Mouse (Mus musculus) forebrain, embryonic 11.5 days (tissue): ENCODE results near the gene Inpp5d. TPM values are rescaled to one million over a fixed set of nuclear protein-coding genes. Genes with fewer than 3 reads are reported as not detected.

Experiments
- ATAC-seq: fragments of 200-750 bp; cut with Nextera tagmentation; replicated peaks from 2 replicates; pipeline ENCODE4 v1.8.0; 2017; ENCODE audit warnings: moderate TSS enrichment; ENCODE audit not compliant: low FRiP score
- DNase-seq: peaks from one replicate; pipeline ENCODE4 v3.0.0-alpha.2; 2017; ENCODE audit warnings: low spot score
- H3K27ac ChIP-seq: fragments of 300-500 bp; sonication (generic); 2 replicates; pipeline ENCODE4 v1.5.1; 2014; ENCODE audit warnings: low read depth, low read length
- H3K27me3 ChIP-seq: fragments of 300-500 bp; sonication (generic); 2 replicates; pipeline ENCODE4 v1.6.1; 2014; ENCODE audit warnings: mild to moderate bottlenecking, low read length, mixed read lengths; ENCODE audit not compliant: control insufficient read depth, insufficient read depth
- H3K36me3 ChIP-seq: fragments of 300-500 bp; sonication (generic); 2 replicates; pipeline ENCODE4 v1.6.1; 2014; ENCODE audit warnings: mild to moderate bottlenecking, low read length, moderate library complexity, mixed read lengths; ENCODE audit not compliant: control insufficient read depth, insufficient read depth
- H3K4me1 ChIP-seq: fragments of 300-500 bp; sonication (generic); replicated peaks from 2 replicates; pipeline ENCODE4 v1.6.1; 2014; ENCODE audit warnings: low read length, mixed read lengths; ENCODE audit not compliant: control insufficient read depth, insufficient read depth
- H3K4me2 ChIP-seq: fragments of 300-500 bp; sonication (generic); 2 replicates; pipeline ENCODE4 v1.6.1; 2014; ENCODE audit warnings: low read depth, mild to moderate bottlenecking, low read length, moderate library complexity, mixed read lengths; ENCODE audit not compliant: severe bottlenecking
- H3K4me3 ChIP-seq: fragments of 300-500 bp; sonication (generic); 2 replicates; pipeline ENCODE4 v1.5.1; 2014; ENCODE audit warnings: low read depth, low read length
- H3K9ac ChIP-seq: fragments of 300-500 bp; sonication (generic); 2 replicates; pipeline ENCODE4 v1.6.1; 2014; ENCODE audit warnings: low read length
- H3K9me3 ChIP-seq: fragments of 300-500 bp; sonication (generic); 2 replicates; pipeline ENCODE4 v1.6.1; 2016; ENCODE audit warnings: low read length, mixed read lengths; ENCODE audit not compliant: control insufficient read depth
- WGBS: fragments of 180-500 bp; shearing (Covaris S2); extraction: QIAGEN DNeasy Blood & Tissue Kit; methylation state at CpG from one replicate; pipeline ENCODE4 v1.1.7; 2014; 5-methylcytosine and 5-hydroxymethylcytosine counted together
- polyA plus RNA-seq: library from polyadenylated mRNA; unstranded; fragments of >200 nt; fragmentation: Nextera tagmentation; extraction: Ambion mirVana; gene quantifications from 2 replicates; pipeline ENCODE4 v1.2.1, GENCODE M21; 2014

Gene Inpp5d
- polyA plus RNA-seq, 1 experiment from 2014 or later, result 3.6 TPM

- H3K27me3 ChIP-seq, result no peaks in the 10 kb centered on the region
- ATAC-seq, result no peak
- WGBS, result 76% methylated on average over 3 of the region's 3 CpGs
- no peaks in the 10 kb centered on the region for H3K9me3 ChIP-seq
- no peak overlapping the region for H3K27ac ChIP-seq
- H3K4me2 ChIP-seq, result no peak overlapping the region
- H3K9ac ChIP-seq, result no peak overlapping the region
- H3K36me3 ChIP-seq, result no peaks in the 10 kb centered on the region
- DNase-seq, result no peak
- H3K4me1 ChIP-seq, result no peaks in the 10 kb centered on the region
- H3K4me3 ChIP-seq, result no peak overlapping the region
Observed at GRCm38 (mm10) chr1:87594261-87594660, 25.9 kb upstream of the Inpp5d start.

GRCm38 (mm10) chr1:87594671-87595070, 25.4 kb upstream of the Inpp5d start:
- Histone ChIP-seq H3K4me2 (no peak overlapping the region), H3K36me3 (no peaks in the 10 kb centered on the region), H3K27me3 (no peaks in the 10 kb centered on the region), H3K9me3 (no peaks in the 10 kb centered on the region), H3K27ac (no peak overlapping the region), H3K4me3 (no peak overlapping the region), H3K4me1 (no peaks in the 10 kb centered on the region), H3K9ac (no peak overlapping the region)
- WGBS, result 94% methylated on average over 10 of the region's 10 CpGs
- DNase-seq (no peak), ATAC-seq (no peak)

- Histone ChIP-seq H3K9ac (no peak overlapping the region), H3K9me3 (no peaks in the 10 kb centered on the region), H3K4me2 (no peak overlapping the region), H3K27ac (no peak overlapping the region), H3K4me3 (no peak overlapping the region), H3K36me3 (no peaks in the 10 kb centered on the region), H3K4me1 (no peaks in the 10 kb centered on the region), H3K27me3 (no peaks in the 10 kb centered on the region)
- 80% methylated on average over 7 of the region's 7 CpGs for WGBS
- ATAC-seq, result no peak
- DNase-seq, result no peak
Observed at GRCm38 (mm10) chr1:87600533-87600932, 19.6 kb upstream of the Inpp5d start.

- ATAC-seq, result no peak
- WGBS, result 81% methylated on average over 2 of the region's 2 CpGs
- no peak overlapping the region for H3K27ac ChIP-seq
- H3K4me2 ChIP-seq, result no peak overlapping the region
- H3K4me1 ChIP-seq, result no peaks in the 10 kb centered on the region
- H3K4me3 ChIP-seq, result no peak overlapping the region
- no peaks in the 10 kb centered on the region for H3K9me3 ChIP-seq
- DNase-seq, result no peak
- no peaks in the 10 kb centered on the region for H3K27me3 ChIP-seq
- H3K36me3 ChIP-seq, result no peaks in the 10 kb centered on the region
- H3K9ac ChIP-seq, result no peak overlapping the region
Observed at GRCm38 (mm10) chr1:87601801-87602200, 18.3 kb upstream of the Inpp5d start.

GRCm38 (mm10) chr1:87603389-87603788, 16.7 kb upstream of the Inpp5d start:
- Histone ChIP-seq H3K27me3 (no peaks in the 10 kb centered on the region), H3K9ac (no peak overlapping the region), H3K36me3 (no peaks in the 10 kb centered on the region), H3K9me3 (no peaks in the 10 kb centered on the region), H3K4me1 (no peaks in the 10 kb centered on the region), H3K4me3 (no peak overlapping the region), H3K27ac (no peak overlapping the region), H3K4me2 (no peak overlapping the region)
- no peak for DNase-seq
- ATAC-seq, result no peak
- 89% methylated on average over 5 of the region's 5 CpGs for WGBS

GRCm38 (mm10) chr1:87605296-87605695, 14.8 kb upstream of the Inpp5d start:
- Histone ChIP-seq H3K27me3 (no peaks in the 10 kb centered on the region), H3K9me3 (no peaks in the 10 kb centered on the region), H3K27ac (no peak overlapping the region), H3K4me1 (no peaks in the 10 kb centered on the region), H3K4me2 (no peak overlapping the region), H3K9ac (no peak overlapping the region), H3K36me3 (no peaks in the 10 kb centered on the region), H3K4me3 (no peak overlapping the region)
- DNase-seq (no peak), ATAC-seq (no peak)
- 83% methylated on average over 2 of the region's 2 CpGs for WGBS

GRCm38 (mm10) chr1:87607385-87608091, 12.6 kb upstream of the Inpp5d start:
- H3K4me2 ChIP-seq, result no peak overlapping the region
- ATAC-seq (no peak), DNase-seq (no peak)
- H3K4me3 ChIP-seq, result no peak overlapping the region
- H3K27ac ChIP-seq, result no peak overlapping the region
- 83% methylated on average over 21 of the region's 21 CpGs for WGBS
- H3K4me1 ChIP-seq, result no peaks in the 10 kb centered on the region
- no peaks in the 10 kb centered on the region for H3K27me3 ChIP-seq
- no peak overlapping the region for H3K9ac ChIP-seq
- H3K36me3 ChIP-seq, result no peaks in the 10 kb centered on the region
- H3K9me3 ChIP-seq, result no peaks in the 10 kb centered on the region

- Histone ChIP-seq H3K27ac (no peak overlapping the region), H3K9me3 (no peaks in the 10 kb centered on the region), H3K36me3 (no peaks in the 10 kb centered on the region), H3K27me3 (no peaks in the 10 kb centered on the region), H3K4me2 (no peak overlapping the region), H3K4me3 (no peak overlapping the region), H3K4me1 (no peaks in the 10 kb centered on the region), H3K9ac (no peak overlapping the region)
- WGBS, result 28% methylated on average over 7 of the region's 7 CpGs
- DNase-seq, result peak; percentile 79
- ATAC-seq, result no peak
Observed at GRCm38 (mm10) chr1:87608416-87609046, 11.6 kb upstream of the Inpp5d start.
